ENCODE assay signal across 8 mouse cellular contexts in the genomic region with DNA sequence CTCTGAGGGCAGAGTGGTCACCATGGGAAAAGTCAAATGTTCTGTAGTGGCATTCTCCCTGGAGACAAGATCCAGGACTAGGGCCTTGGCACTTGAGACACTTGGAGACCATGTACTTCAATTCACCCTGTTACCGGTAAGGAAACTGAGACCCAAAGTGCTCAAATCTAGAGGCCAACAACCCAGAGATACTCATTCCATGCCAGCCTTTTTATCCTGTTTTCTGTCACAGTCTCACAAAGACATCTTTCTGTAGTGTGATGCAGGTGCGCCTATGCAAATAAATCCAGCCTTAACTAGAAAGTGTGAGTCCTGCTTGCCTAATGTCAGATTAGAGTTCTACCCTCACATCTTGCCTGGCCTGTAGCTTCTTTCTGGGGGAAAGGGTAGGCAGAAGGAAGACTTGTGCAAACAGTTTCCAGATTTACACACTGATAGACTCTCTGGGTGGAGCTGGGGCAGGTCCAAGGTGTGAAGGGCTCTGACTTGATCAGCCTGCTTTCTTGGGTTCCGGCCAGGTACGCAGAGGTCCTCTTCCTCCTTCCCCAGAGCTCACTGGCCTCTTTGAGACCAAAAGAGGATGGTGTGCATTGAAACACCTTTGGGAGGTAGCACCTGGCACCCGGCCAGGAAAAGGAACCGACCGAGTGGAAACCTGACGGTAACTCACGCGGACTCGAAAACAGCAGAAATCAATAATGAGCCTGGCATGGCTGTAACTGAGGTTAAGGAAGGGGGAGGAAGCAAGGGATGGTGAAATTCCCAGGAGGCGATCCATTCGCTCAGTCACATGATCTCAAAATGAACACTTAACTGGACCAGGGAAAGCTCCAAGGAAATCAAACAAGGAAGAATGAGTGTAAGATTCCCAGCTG. TPM values are rescaled to one million over a fixed set of nuclear protein-coding genes. Genes with fewer than 3 reads are reported as not detected.
DNase-seq lines count a peak whose midpoint lies in the region; ATAC-seq and TF ChIP-seq lines count a peak whose summit lies in the region.

No protein-coding gene starts in this region.

- no peak for ATAC-seq in liver, embryonic 11.5 days (replicated peaks; ENCODE audit: low FRiP score)
- ATAC-seq in intestine, embryonic 16.5 days, result peak; percentile 95
- ATAC-seq in lung, embryonic 14.5 days (ENCODE audit: insufficient read depth), result 0 out of 2 replicates have a peak, but pooled peaks have one; percentile 28

- H3K9ac ChIP-seq in liver, embryonic 11.5 days (ENCODE audit: low read depth, low read length), result no peak overlapping the region
- peak overlapping the region; percentile 68 for H3K9ac ChIP-seq in intestine, embryonic 16.5 days (ENCODE audit: low read depth, low read length)
- no peak overlapping the region for H3K9ac ChIP-seq in lung, embryonic 14.5 days

- H3K27ac ChIP-seq in liver, embryonic 11.5 days (ENCODE audit: low read depth, low read length), result no peak overlapping the region
- H3K27ac ChIP-seq in intestine, embryonic 16.5 days (ENCODE audit: low read length), result peak overlapping the region; percentile 97
- H3K27ac ChIP-seq in lung, embryonic 14.5 days (ENCODE audit: low read depth), result no peak overlapping the region

- intact Hi-C loops in heart, postnatal 14 days (cut with DNase I), result no loop called here

- peak; percentile 22 for DNase-seq in liver
- DNase-seq in liver, embryonic 11.5 days (ENCODE audit: low spot score), result no peak
- peak; percentile 37 for DNase-seq in lung, embryonic 14.5 days
- peak; percentile 18 for DNase-seq in urinary bladder, postnatal 10 days (ENCODE audit: low spot score)
- no peak for DNase-seq in layer of hippocampus, adult 9-10 months (ENCODE audit: low spot score)
- DNase-seq in heart, postnatal 14 days, result no peak
- DNase-seq in layer of hippocampus, adult 11-12 months (ENCODE audit: low spot score), result no peak

- no peaks in the 10 kb centered on the region for H3K27me3 ChIP-seq in liver, embryonic 11.5 days (replicated peaks; ENCODE audit: control insufficient read depth, insufficient read depth, low read length)
- H3K27me3 ChIP-seq in intestine, embryonic 16.5 days (replicated peaks; ENCODE audit: control insufficient read depth, insufficient read depth, low read length), result no peaks in the 10 kb centered on the region
- H3K27me3 ChIP-seq in lung, embryonic 14.5 days (ENCODE audit: insufficient read depth, low read length), result no peaks in the 10 kb centered on the region

- no peaks in the 10 kb centered on the region for H3K36me3 ChIP-seq in liver, embryonic 11.5 days (ENCODE audit: control insufficient read depth, insufficient read depth, low read length)
- H3K36me3 ChIP-seq in intestine, embryonic 16.5 days (ENCODE audit: control insufficient read depth, insufficient read depth, low read length), result no peaks in the 10 kb centered on the region
- H3K36me3 ChIP-seq in lung, embryonic 14.5 days (ENCODE audit: insufficient read depth), result no peaks in the 10 kb centered on the region

- H3K4me2 ChIP-seq in liver, embryonic 11.5 days, result no peak overlapping the region
- H3K4me2 ChIP-seq in intestine, embryonic 16.5 days (ENCODE audit: low read depth, low read length), result peak overlapping the region; percentile 65
- H3K4me2 ChIP-seq in lung, embryonic 14.5 days, result peak overlapping the region; percentile 50

- peaks cover 8% of the 10 kb centered on the region for H3K4me1 ChIP-seq in liver, embryonic 11.5 days (replicated peaks; ENCODE audit: control insufficient read depth, insufficient read depth, low read length)
- peaks cover 18% of the 10 kb centered on the region; the same call in 1 of the 2 replicates for H3K4me1 ChIP-seq in intestine, embryonic 16.5 days (ENCODE audit: control insufficient read depth, insufficient read depth, low read length)
- no peaks in the 10 kb centered on the region; the same call in 1 of the 2 replicates for H3K4me1 ChIP-seq in lung, embryonic 14.5 days (ENCODE audit: insufficient read depth)

- H3K4me3 ChIP-seq in liver, embryonic 11.5 days (ENCODE audit: low read depth, low read length), result no peak overlapping the region
- peak overlapping the region; percentile 39 for H3K4me3 ChIP-seq in intestine, embryonic 16.5 days (ENCODE audit: low read length)
- H3K4me3 ChIP-seq in lung, embryonic 14.5 days (ENCODE audit: low read depth, low read length), result no peak overlapping the region

- WGBS in liver, embryonic 11.5 days, result 73% methylated on average over 13 of the region's 13 CpGs
- WGBS in intestine, embryonic 16.5 days, result 50% methylated on average over 13 of the region's 13 CpGs
- WGBS in lung, embryonic 14.5 days, result 49% methylated on average over 13 of the region's 13 CpGs

- TF ChIP-seq CTCF in lung, embryonic 14.5 days (IDR thresholded peaks at IDR 0.05; ENCODE audit: low read depth), result no peak

- no peaks in the 10 kb centered on the region for H3K9me3 ChIP-seq in liver, embryonic 11.5 days (ENCODE audit: control insufficient read depth, low read length)
- no peaks in the 10 kb centered on the region for H3K9me3 ChIP-seq in intestine, embryonic 16.5 days (ENCODE audit: control insufficient read depth, low read length)
- H3K9me3 ChIP-seq in lung, embryonic 14.5 days (ENCODE audit: low read depth, low read length), result no peaks in the 10 kb centered on the region

RNA-seq across cellular contexts. Expression of a gene that starts 13.2 kb away (rescaled TPM):
- polyA plus RNA-seq in liver, embryonic 11.5 days (2014; fragmentation: Nextera tagmentation; extraction: Ambion mirVana), result 32.8 and 33.1 TPM in 2 replicates
- 75.5 and 79.1 TPM in 2 replicates for polyA plus RNA-seq in intestine, embryonic 16.5 days (2015; fragmentation: Nextera tagmentation; extraction: Ambion mirVana)
- polyA plus RNA-seq in lung, embryonic 14.5 days (2014; fragmentation: Nextera tagmentation; extraction: Ambion mirVana), result 73.7 and 73.9 TPM in 2 replicates
- total RNA-seq in heart, postnatal 14 days (2021), result 10 to 100 TPM; 29.5 to 29.7 TPM

Comparison
In these comparisons a context has a peak if more than half of its experiments do, and no peak if none do; other contexts are left out.
1. DNase-seq: peak in liver (single experiment), lung, embryonic 14.5 days (single experiment) and urinary bladder, postnatal 10 days (single experiment); none in liver, embryonic 11.5 days (single experiment), layer of hippocampus, adult 9-10 months (single experiment), heart, postnatal 14 days (0 of 2) and layer of hippocampus, adult 11-12 months (single experiment).